Comparison of ENCODE assay signal across 20 mouse cellular contexts in the genomic region with DNA sequence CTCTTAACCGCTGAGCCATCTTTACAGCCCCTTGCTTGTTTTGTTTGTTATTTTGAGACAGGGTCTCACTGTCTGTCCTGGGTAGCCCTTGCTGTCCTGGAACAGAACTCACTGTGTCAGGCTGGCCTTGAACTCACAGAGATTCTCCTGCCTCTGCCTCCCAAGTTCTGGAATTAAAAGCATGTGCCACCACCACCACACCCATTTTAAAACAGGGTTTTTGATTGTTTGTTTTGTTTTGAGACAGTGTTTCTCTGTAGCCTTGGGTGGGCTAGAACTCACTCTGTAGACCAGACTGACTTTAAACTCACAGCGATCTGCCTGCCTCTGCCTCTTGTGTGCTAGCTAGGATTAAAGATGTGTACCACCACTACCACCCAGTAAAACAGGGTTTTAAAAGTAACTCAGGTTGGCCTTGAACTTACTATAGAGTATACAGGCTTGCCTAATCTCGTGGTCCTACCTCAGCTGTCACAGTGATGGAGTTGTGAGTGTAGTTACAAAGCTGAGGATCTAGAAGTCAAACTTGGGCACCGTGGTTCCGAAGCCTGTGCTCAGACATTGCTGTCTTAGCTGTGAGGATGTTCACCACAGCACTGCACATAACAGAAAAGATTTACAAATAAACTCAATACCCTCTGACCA. TPM values are rescaled to one million over a fixed set of nuclear protein-coding genes. Genes with fewer than 3 reads are reported as not detected.
A peak's percentile ranks its signal among the peaks of the same experiment; 100 is the strongest.
DNase-seq lines count a peak whose midpoint lies in the region; ATAC-seq lines count a peak whose summit lies in the region.
"Had no signal": no experiment of that assay in that cellular context is flagged by ENCODE, and none has a peak within 500 bp of the region (broad histone marks: within the 10 kb centered on the region; RNA-seq: fewer than 3 reads in every experiment).

No protein-coding gene starts in this region.

- no peaks in the 10 kb centered on the region for H3K36me3 ChIP-seq in liver, embryonic 11.5 days (ENCODE audit: control insufficient read depth, insufficient read depth, low read length)
- H3K36me3 ChIP-seq: G1E had no signal

- no peak overlapping the region for H3K4me3 ChIP-seq in liver, embryonic 11.5 days (ENCODE audit: low read depth, low read length)

- no peak overlapping the region for H3K9ac ChIP-seq in liver, embryonic 11.5 days (ENCODE audit: low read depth, low read length)

- peaks cover 33% of the 10 kb centered on the region for H3K27me3 ChIP-seq in liver, embryonic 11.5 days (replicated peaks; ENCODE audit: control insufficient read depth, insufficient read depth, low read length)

- no peaks in the 10 kb centered on the region for H3K9me3 ChIP-seq in liver, embryonic 11.5 days (ENCODE audit: control insufficient read depth, low read length)
- H3K9me3 ChIP-seq: G1E had no signal

- DNase-seq in 3T3-L1 (ENCODE audit: low read depth, low spot score) (peak; percentile 93), adipocyte (ENCODE audit: low spot score) (peak; percentile 94)
- no peak for DNase-seq in layer of hippocampus, adult 8-10 months (ENCODE audit: low spot score in 2 of 2)
- no peak for DNase-seq in liver, embryonic 11.5 days (ENCODE audit: low spot score)
- DNase-seq: adrenal gland, adult 2 months; adrenal gland, adult 8-10 months; adrenal gland, postnatal 10 days; adrenal gland, postnatal 14 days; adrenal gland, postnatal 25 days; adrenal gland, postnatal 36 days; B cell, adult 2 months; cerebellum, adult 11 months; cerebellum, adult 11-12 months; cerebellum, adult 18-20 months; cerebellum, adult 2 months; cerebellum, adult 8-10 months had no signal

- no peak overlapping the region for H3K27ac ChIP-seq in liver, embryonic 11.5 days (ENCODE audit: low read depth, low read length)

- ATAC-seq in liver, embryonic 11.5 days (replicated peaks; ENCODE audit: low FRiP score), result no peak
- ATAC-seq: activated CD4-positive, CD25-positive, alpha-beta regulatory T cell, adult 4 months; CD4-positive, CD25-positive, alpha-beta regulatory T cell, adult 4 months; Patski had no signal

- 0 out of 2 replicates have a peak, but pooled peaks cover 4% of the 10 kb centered on the region for H3K4me1 ChIP-seq in liver, embryonic 11.5 days (replicated peaks; ENCODE audit: control insufficient read depth, insufficient read depth, low read length)

- 81% methylated on average over 5 of the region's 5 CpGs for WGBS in liver, embryonic 11.5 days

- H3K4me2 ChIP-seq in liver, embryonic 11.5 days, result no peak overlapping the region

RNA-seq across cellular contexts. Expression of a gene that starts 4.4 kb away (rescaled TPM):
- 10 to 100 TPM in 2 of 4 experiments, 1 to 10 TPM in 2; 9.1 to 11.4 (median 9.7) TPM for total RNA-seq in layer of hippocampus, adult 8-10 months (2022)
- 55.7 and 55.9 TPM in 2 replicates for polyA plus RNA-seq in liver, embryonic 11.5 days (2014; fragmentation: Nextera tagmentation; extraction: Ambion mirVana)
- polyA plus RNA-seq: G1E had no signal

Comparison
In these comparisons a context has a peak if more than half of its experiments do, and no peak if none do; other contexts are left out.
1. DNase-seq: peak in 3T3-L1 (single experiment) and adipocyte (single experiment); none in layer of hippocampus, adult 8-10 months (0 of 2) and liver, embryonic 11.5 days (single experiment).